Mouse (Mus musculus): ENCODE results near the gene Slc39a11. TPM values are rescaled to one million over a fixed set of nuclear protein-coding genes. Genes with fewer than 3 reads are reported as not detected.
A peak's percentile ranks its signal among the peaks of the same experiment; 100 is the strongest.

Slc39a11 gene
- polyA plus RNA-seq, 1 experiment from 2014 or later, result 15.1 TPM

DNA sequence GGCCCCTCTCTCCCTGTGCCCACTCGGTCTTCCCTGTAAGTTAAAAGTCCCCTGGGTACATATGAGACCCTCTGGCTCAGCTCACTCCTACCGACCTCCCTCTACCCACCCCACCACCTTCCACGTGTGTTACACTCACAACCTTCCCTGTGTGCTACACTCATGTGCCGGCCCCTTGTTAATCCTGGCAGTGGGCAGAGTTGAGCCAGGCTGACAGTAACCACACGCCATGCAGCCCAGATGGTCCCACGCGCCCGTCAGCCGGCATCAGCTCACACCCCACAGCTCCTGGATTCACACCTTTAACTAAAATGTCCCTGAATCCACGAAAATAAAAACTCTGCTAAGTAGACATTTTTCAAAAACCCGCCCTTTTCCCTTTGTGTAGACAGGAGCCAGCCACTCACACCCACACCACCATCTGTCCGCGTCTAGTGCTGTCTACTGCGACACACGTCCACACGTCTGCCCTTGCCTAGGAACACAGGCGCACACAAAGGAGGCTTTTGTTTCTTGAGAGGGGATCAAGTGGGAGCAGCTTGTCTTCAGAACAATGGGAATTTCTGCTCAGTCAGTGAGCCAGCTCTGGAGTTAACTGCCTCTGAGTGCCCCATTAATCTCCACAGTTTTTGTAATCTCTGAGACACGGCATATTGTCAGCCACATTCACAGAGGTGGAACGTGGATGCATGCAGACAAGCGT lies 210.4 kb downstream of the Slc39a11 start:
- Histone ChIP-seq H3K4me3 (ENCODE audit: low read depth, low read length) (no peak overlapping the region), H3K36me3 (ENCODE audit: insufficient read depth, low read length) (no peaks in the 10 kb centered on the region), H3K9me3 (ENCODE audit: low read length) (no peaks in the 10 kb centered on the region), H3K27ac (ENCODE audit: low read length) (no peak overlapping the region), H3K9ac (replicated peaks; ENCODE audit: low read depth) (no peak overlapping the region), H3K27me3 (replicated peaks; ENCODE audit: insufficient read depth, low read length) (no peaks in the 10 kb centered on the region), H3K4me1 (ENCODE audit: insufficient read depth, low read depth, low read length) (no peaks in the 10 kb centered on the region), H3K4me2 (replicated peaks; ENCODE audit: low read depth, low read length) (no peak overlapping the region)
- DNase-seq (ENCODE audit: low spot score) (peak; percentile 24), ATAC-seq (no peak)
- TF ChIP-seq CTCF (IDR thresholded peaks at IDR 0.05), result no peak
- TF ChIP-seq EP300 (IDR thresholded peaks at IDR 0.05), result no peak
- WGBS, result 37% methylated on average over 20 of the region's 20 CpGs

DNA sequence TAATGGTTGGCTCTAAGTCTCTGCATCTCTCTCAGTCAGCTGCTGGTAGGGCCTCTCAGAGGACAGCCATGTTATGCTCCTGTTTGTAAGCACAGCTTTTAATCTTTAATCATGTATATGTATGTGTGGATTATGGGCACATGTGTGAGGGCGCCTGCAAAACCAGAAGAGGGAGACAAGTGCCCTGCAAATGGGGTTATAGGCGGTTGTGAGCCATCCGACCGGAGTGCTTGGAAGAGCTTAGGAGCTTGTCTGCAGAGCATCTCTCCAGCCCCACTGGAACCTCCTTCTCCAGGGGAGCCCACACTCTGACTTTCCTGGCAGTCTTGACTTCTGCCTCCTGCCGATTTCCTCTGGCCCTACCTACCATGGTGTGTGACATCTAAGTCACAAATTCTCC lies 211.0 kb downstream of the Slc39a11 start:
- no peaks in the 10 kb centered on the region for H3K4me1 ChIP-seq (ENCODE audit: insufficient read depth, low read depth, low read length)
- H3K9ac ChIP-seq (replicated peaks; ENCODE audit: low read depth), result no peak overlapping the region
- DNase-seq (ENCODE audit: low spot score) (no peak), ATAC-seq (no peak)
- H3K9me3 ChIP-seq (ENCODE audit: low read length), result no peaks in the 10 kb centered on the region
- H3K36me3 ChIP-seq (ENCODE audit: insufficient read depth, low read length), result no peaks in the 10 kb centered on the region
- no peak overlapping the region for H3K27ac ChIP-seq (ENCODE audit: low read length)
- H3K4me2 ChIP-seq (replicated peaks; ENCODE audit: low read depth, low read length), result no peak overlapping the region
- WGBS, result 81% methylated on average over 5 of the region's 5 CpGs
- TF ChIP-seq CTCF (IDR thresholded peaks at IDR 0.05) (0 out of 2 replicates have a peak, but pooled peaks have one; percentile 9), EP300 (IDR thresholded peaks at IDR 0.05) (no peak)
- no peaks in the 10 kb centered on the region for H3K27me3 ChIP-seq (replicated peaks; ENCODE audit: insufficient read depth, low read length)
- no peak overlapping the region for H3K4me3 ChIP-seq (ENCODE audit: low read depth, low read length)

DNA sequence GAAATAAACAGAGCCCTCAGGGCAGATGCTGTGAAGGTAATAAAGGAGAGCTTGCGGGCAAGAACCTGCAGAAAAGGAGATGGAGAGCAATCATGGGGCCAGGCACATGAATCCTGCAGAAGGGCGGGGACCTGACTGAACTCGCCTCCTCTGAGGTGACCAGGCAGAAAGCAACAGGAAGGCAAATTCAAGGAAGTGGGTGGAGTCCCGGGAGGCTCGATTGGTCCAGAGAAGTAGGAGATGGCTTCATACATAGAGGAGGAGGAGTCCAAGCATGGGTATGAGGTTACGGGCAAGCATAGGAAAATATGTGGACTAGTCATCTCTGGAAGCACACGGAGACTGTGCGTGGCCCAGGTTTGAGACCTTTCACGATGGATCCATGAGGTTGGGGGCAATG lies 212.5 kb downstream of the Slc39a11 start:
- no peaks in the 10 kb centered on the region for H3K9me3 ChIP-seq (ENCODE audit: low read length)
- no peaks in the 10 kb centered on the region for H3K36me3 ChIP-seq (ENCODE audit: insufficient read depth, low read length)
- ATAC-seq, result 0 out of 2 replicates have a peak, but pooled peaks have one; percentile 21

DNA sequence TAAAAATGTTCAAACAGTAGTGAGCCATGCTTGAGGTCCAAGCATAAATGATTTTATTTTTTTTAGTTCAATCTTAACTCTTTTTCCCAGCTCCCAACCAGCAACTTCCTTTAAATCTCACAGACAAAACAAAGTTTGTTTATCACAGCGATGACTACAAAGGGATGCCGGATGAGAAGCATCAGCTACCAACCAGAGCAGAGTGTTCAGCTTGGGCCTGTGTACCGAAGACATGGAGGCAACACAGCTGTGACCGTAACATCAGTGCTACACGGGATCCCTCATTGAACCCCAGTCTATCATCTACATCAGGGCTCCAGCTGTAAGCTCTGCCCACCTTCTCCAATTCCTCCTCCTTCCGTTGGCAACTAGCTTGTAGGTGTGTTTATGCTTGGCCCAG lies 213.6 kb downstream of the Slc39a11 start:
- Histone ChIP-seq H3K4me1 (ENCODE audit: insufficient read depth, low read depth, low read length) (no peaks in the 10 kb centered on the region), H3K9me3 (ENCODE audit: low read length) (no peaks in the 10 kb centered on the region), H3K9ac (replicated peaks; ENCODE audit: low read depth) (no peak overlapping the region), H3K27me3 (replicated peaks; ENCODE audit: insufficient read depth, low read length) (no peaks in the 10 kb centered on the region), H3K4me2 (replicated peaks; ENCODE audit: low read depth, low read length) (no peak overlapping the region), H3K4me3 (ENCODE audit: low read depth, low read length) (no peak overlapping the region), H3K27ac (ENCODE audit: low read length) (0 out of 2 replicates have a peak overlapping the region, but pooled peaks have one; percentile 68), H3K36me3 (ENCODE audit: insufficient read depth, low read length) (no peaks in the 10 kb centered on the region)
- peak; percentile 24 for DNase-seq (ENCODE audit: low spot score)
- peak; percentile 54 for ATAC-seq
- 53% methylated on average over 6 of the region's 6 CpGs for WGBS
- TF ChIP-seq CTCF (IDR thresholded peaks at IDR 0.05), result no peak
- TF ChIP-seq EP300 (IDR thresholded peaks at IDR 0.05), result no peak

More for the DNA sequence above, 212.5 kb downstream of the Slc39a11 start:
- Histone ChIP-seq H3K27ac (ENCODE audit: low read length) (no peak overlapping the region), H3K4me1 (ENCODE audit: insufficient read depth, low read depth, low read length) (no peaks in the 10 kb centered on the region), H3K9ac (replicated peaks; ENCODE audit: low read depth) (no peak overlapping the region), H3K27me3 (replicated peaks; ENCODE audit: insufficient read depth, low read length) (no peaks in the 10 kb centered on the region), H3K4me2 (replicated peaks; ENCODE audit: low read depth, low read length) (no peak overlapping the region), H3K4me3 (ENCODE audit: low read depth, low read length) (no peak overlapping the region)
- peak; percentile 27 for DNase-seq (ENCODE audit: low spot score)
- TF ChIP-seq CTCF (IDR thresholded peaks at IDR 0.05) (no peak), EP300 (IDR thresholded peaks at IDR 0.05) (no peak)
- 79% methylated on average over 9 of the region's 9 CpGs for whole genome bisulfite sequencing

DNA sequence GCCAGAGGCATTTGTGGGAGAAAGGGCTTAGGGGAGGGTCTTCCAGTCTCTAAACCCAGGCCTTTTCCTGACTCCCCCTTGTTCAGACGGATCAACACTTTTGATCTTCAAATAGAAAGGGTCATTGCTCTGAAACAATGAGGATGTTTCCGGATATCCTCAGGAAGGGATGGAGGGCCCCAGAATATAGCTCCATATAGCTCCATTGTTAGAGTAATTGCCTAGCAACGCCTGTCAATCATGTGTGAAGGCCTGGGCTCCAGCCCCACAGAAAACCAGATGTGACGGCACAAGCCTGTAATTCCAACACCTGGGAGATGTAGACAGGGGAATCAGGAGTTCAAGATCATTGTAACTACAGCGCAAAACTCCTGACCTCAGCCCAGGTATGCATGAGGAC lies 214.2 kb downstream of the Slc39a11 start:
- H3K27me3 ChIP-seq (replicated peaks; ENCODE audit: insufficient read depth, low read length), result no peaks in the 10 kb centered on the region
- H3K4me1 ChIP-seq (ENCODE audit: insufficient read depth, low read depth, low read length), result no peaks in the 10 kb centered on the region
- peak; percentile 61 for ATAC-seq
- peak; percentile 25 for DNase-seq (ENCODE audit: low spot score)
- 60% methylated on average over 5 of the region's 5 CpGs for WGBS
- TF ChIP-seq EP300 (IDR thresholded peaks at IDR 0.05), result peak; percentile 25; the same call in 1 of the 2 replicates
- no peak for TF ChIP-seq CTCF (IDR thresholded peaks at IDR 0.05)
- no peak overlapping the region for H3K4me2 ChIP-seq (replicated peaks; ENCODE audit: low read depth, low read length)
- peak overlapping the region; percentile 68 for H3K27ac ChIP-seq (ENCODE audit: low read length)
- H3K9me3 ChIP-seq (ENCODE audit: low read length), result no peaks in the 10 kb centered on the region
- no peak overlapping the region for H3K9ac ChIP-seq (replicated peaks; ENCODE audit: low read depth)
- H3K36me3 ChIP-seq (ENCODE audit: insufficient read depth, low read length), result no peaks in the 10 kb centered on the region
- no peak overlapping the region for H3K4me3 ChIP-seq (ENCODE audit: low read depth, low read length)

DNA sequence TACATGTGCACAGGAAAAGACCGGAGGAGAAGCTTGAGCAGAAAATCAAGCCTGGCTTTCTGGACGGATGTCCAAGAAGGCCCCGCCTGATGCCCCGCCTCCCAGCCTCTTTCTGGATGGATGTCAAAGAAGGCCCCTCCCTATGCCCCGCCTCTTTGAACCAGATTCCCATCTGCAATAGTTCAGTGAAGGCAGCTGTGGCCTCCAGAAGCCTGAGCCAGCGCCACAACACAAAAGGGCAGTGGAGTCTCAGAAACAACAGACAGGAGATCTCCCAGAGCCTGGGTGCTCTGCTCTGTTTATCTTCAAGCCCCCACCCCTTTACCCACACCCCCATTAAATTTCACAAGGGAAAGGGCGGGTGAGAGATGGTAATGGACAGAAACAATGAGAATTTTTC lies 218.7 kb downstream of the Slc39a11 start:
- ATAC-seq, result peak; percentile 48

More for the DNA sequence above, 218.7 kb downstream of the Slc39a11 start:
- 0 out of 2 replicates have a peak overlapping the region, but pooled peaks have one; percentile 47 for H3K27ac ChIP-seq (ENCODE audit: low read length)
- WGBS, result 60% methylated on average over 7 of the region's 7 CpGs
- H3K4me1 ChIP-seq (ENCODE audit: insufficient read depth, low read depth, low read length), result no peaks in the 10 kb centered on the region
- peak; percentile 57 for DNase-seq (ENCODE audit: low spot score)
- no peaks in the 10 kb centered on the region for H3K9me3 ChIP-seq (ENCODE audit: low read length)
- TF ChIP-seq EP300 (IDR thresholded peaks at IDR 0.05), result no peak
- no peak for TF ChIP-seq CTCF (IDR thresholded peaks at IDR 0.05)
- H3K9ac ChIP-seq (replicated peaks; ENCODE audit: low read depth), result no peak overlapping the region
- H3K36me3 ChIP-seq (ENCODE audit: insufficient read depth, low read length), result no peaks in the 10 kb centered on the region
- no peak overlapping the region for H3K4me2 ChIP-seq (replicated peaks; ENCODE audit: low read depth, low read length)
- H3K4me3 ChIP-seq (ENCODE audit: low read depth, low read length), result no peak overlapping the region
- no peaks in the 10 kb centered on the region for H3K27me3 ChIP-seq (replicated peaks; ENCODE audit: insufficient read depth, low read length)

Measured in lung, postnatal 0 days (tissue).